Mouse (Mus musculus): ENCODE results near the gene Zfp759. TPM values are rescaled to one million over a fixed set of nuclear protein-coding genes. Genes with fewer than 3 reads are reported as not detected.
"Not testable (repeated sequence)": the region's sequence is repeated elsewhere in the genome, so short reads cannot be mapped to it uniquely, and the experiment has no call there.

The Zfp759 gene
- total and polyA plus RNA-seq, 2 experiments from 2014 or later, result 2.6 to 8.9 TPM

GRCm38 (mm10) chr13:67128038-67128721 is 6.7 kb downstream of the Zfp759 start:
- H3K27me3 ChIP-seq (ENCODE audit: insufficient read depth, low read length), result no peaks in the 10 kb centered on the region
- H3K9me3 ChIP-seq (ENCODE audit: low read length), result no peaks in the 10 kb centered on the region
- WGBS, result 1% methylated on average over 18 of the region's 18 CpGs
- no peaks in the 10 kb centered on the region for H3K36me3 ChIP-seq (ENCODE audit: insufficient read depth)
- peak; percentile 99 for ATAC-seq
- 0 out of 2 replicates have a peak, but pooled peaks cover 8% of the 10 kb centered on the region for H3K4me1 ChIP-seq (ENCODE audit: insufficient read depth)
- DNase-seq, result peak; percentile 92
- H3K27ac ChIP-seq (ENCODE audit: low read depth, low read length), result peak overlapping the region; percentile 67; the same call in 1 of the 2 replicates
- peak overlapping the region; percentile 88 for H3K4me2 ChIP-seq (ENCODE audit: low read depth)
- H3K4me3 ChIP-seq (ENCODE audit: low read depth, low read length), result peak overlapping the region; percentile 73
- H3K9ac ChIP-seq, result peak overlapping the region; percentile 83
- TF ChIP-seq CTCF (IDR thresholded peaks at IDR 0.05; ENCODE audit: low read depth), result peak; percentile 22

- not testable (repeated sequence) for DNase-seq
Measured at GRCm38 (mm10) chr13:67166122-67166521, 44.7 kb downstream of the Zfp759 start.

GRCm38 (mm10) chr13:67172991-67173722 is 51.7 kb downstream of the Zfp759 start, which contains the start of gene Rsl1:
Gene Rsl1, plus strand, starts transcription at chr13:67173182.
- H3K9me3 ChIP-seq (ENCODE audit: low read length); H3K27ac ChIP-seq (ENCODE audit: low read depth, low read length); H3K4me1 ChIP-seq (ENCODE audit: insufficient read depth); H3K36me3 ChIP-seq (ENCODE audit: insufficient read depth); H3K27me3 ChIP-seq (ENCODE audit: insufficient read depth, low read length): not testable (repeated sequence)
- DNase-seq (peak; percentile 76), ATAC-seq (peak; percentile 98)
- 3% methylated on average over 17 of the region's 17 CpGs for WGBS
- peak within 1 kb of the TSS; percentile 59 for H3K4me3 ChIP-seq (ENCODE audit: low read depth, low read length)
- H3K4me2 ChIP-seq (ENCODE audit: low read depth), result peak within 1 kb of the TSS; percentile 59
- peak within 1 kb of the TSS; percentile 58 for H3K9ac ChIP-seq

More at GRCm38 (mm10) chr13:67166122-67166521, 44.7 kb downstream of the Zfp759 start:
- H3K27ac ChIP-seq (ENCODE audit: low read depth, low read length); H3K27me3 ChIP-seq (ENCODE audit: insufficient read depth, low read length); H3K36me3 ChIP-seq (ENCODE audit: insufficient read depth); H3K4me3 ChIP-seq (ENCODE audit: low read depth, low read length); H3K4me1 ChIP-seq (ENCODE audit: insufficient read depth); H3K4me2 ChIP-seq (ENCODE audit: low read depth); H3K9me3 ChIP-seq (ENCODE audit: low read length); ATAC-seq; H3K9ac ChIP-seq: not testable (repeated sequence)
- WGBS, result 64% methylated on average over 4 of the region's 4 CpGs

- DNase-seq, result peak; percentile 14
- H3K9ac ChIP-seq, result peak overlapping the region; percentile 58
- peaks cover 5% of the 10 kb centered on the region; the same call in 1 of the 2 replicates for H3K36me3 ChIP-seq (ENCODE audit: insufficient read depth)
- ATAC-seq, result no peak
- H3K27ac ChIP-seq (ENCODE audit: low read depth, low read length), result no peak overlapping the region
- 19% methylated on average over 5 of the region's 5 CpGs for WGBS
- no peaks in the 10 kb centered on the region for H3K9me3 ChIP-seq (ENCODE audit: low read length)
- H3K27me3 ChIP-seq (ENCODE audit: insufficient read depth, low read length), result no peaks in the 10 kb centered on the region
- H3K4me2 ChIP-seq (ENCODE audit: low read depth), result peak overlapping the region; percentile 59
- H3K4me1 ChIP-seq (ENCODE audit: insufficient read depth), result 0 out of 2 replicates have a peak, but pooled peaks cover 4% of the 10 kb centered on the region
- peak overlapping the region; percentile 59 for H3K4me3 ChIP-seq (ENCODE audit: low read depth, low read length)
- no peak for TF ChIP-seq CTCF (IDR thresholded peaks at IDR 0.05; ENCODE audit: low read depth)
Measured at GRCm38 (mm10) chr13:67173723-67174055, 52.2 kb downstream of the Zfp759 start.

Other genes starting within 250 kb of the Zfp759 start
- 3.4 and 3.7 TPM in 2 replicates for gene Gm10767, start 216.7 kb upstream of the Zfp759 start, total RNA-seq (2014; rRNA removed)
- 2.6 and 2.9 TPM in 2 replicates for gene Gm10767, start 216.7 kb upstream of the Zfp759 start, polyA plus RNA-seq (2015; fragmentation: Nextera tagmentation; extraction: Ambion mirVana)
- 10.1 and 10.2 TPM in 2 replicates for gene Zfp712, start 60.5 kb upstream of the Zfp759 start, total RNA-seq (2014; rRNA removed)
- 1.8 and 3.2 TPM in 2 replicates for gene Zfp712, start 60.5 kb upstream of the Zfp759 start, polyA plus RNA-seq (2015; fragmentation: Nextera tagmentation; extraction: Ambion mirVana)
- 12.2 and 12.8 TPM in 2 replicates for gene Zfp708, start 23.7 kb upstream of the Zfp759 start, total RNA-seq (2014; rRNA removed)
- gene Zfp708, start 23.7 kb upstream of the Zfp759 start, polyA plus RNA-seq (2015; fragmentation: Nextera tagmentation; extraction: Ambion mirVana), result 5.8 and 6.6 TPM in 2 replicates
- gene Gm28557, start 13.1 kb upstream of the Zfp759 start, total RNA-seq (2014; rRNA removed), result 1.4 and 2.9 TPM in 2 replicates
- 0.92 and 1.4 TPM in 2 replicates for gene Gm28557, start 13.1 kb upstream of the Zfp759 start, polyA plus RNA-seq (2015; fragmentation: Nextera tagmentation; extraction: Ambion mirVana)
- not detected in 2 replicates for gene Rslcan18, start 5.4 kb upstream of the Zfp759 start, total RNA-seq (2014; rRNA removed)
- 0.08 TPM in 1 of 2 replicates, not detected in the other for gene Rslcan18, start 5.4 kb upstream of the Zfp759 start, polyA plus RNA-seq (2015; fragmentation: Nextera tagmentation; extraction: Ambion mirVana)
- gene Rsl1, start 51.5 kb downstream of the Zfp759 start, total RNA-seq (2014; rRNA removed), result 2.9 and 7.8 TPM in 2 replicates
- 2.9 and 3.3 TPM in 2 replicates for gene Rsl1, start 51.5 kb downstream of the Zfp759 start, polyA plus RNA-seq (2015; fragmentation: Nextera tagmentation; extraction: Ambion mirVana)
- gene Zfp455, start 72.8 kb downstream of the Zfp759 start, total RNA-seq (2014; rRNA removed), result 2.5 and 3.2 TPM in 2 replicates
- gene Zfp455, start 72.8 kb downstream of the Zfp759 start, polyA plus RNA-seq (2015; fragmentation: Nextera tagmentation; extraction: Ambion mirVana), result 0.67 and 1.2 TPM in 2 replicates
- gene Zfp458, start 156.8 kb downstream of the Zfp759 start, total RNA-seq (2014; rRNA removed), result 15.5 and 16.6 TPM in 2 replicates
- 2.9 and 3.1 TPM in 2 replicates for gene Zfp458, start 156.8 kb downstream of the Zfp759 start, polyA plus RNA-seq (2015; fragmentation: Nextera tagmentation; extraction: Ambion mirVana)
- 0.81 and 1.5 TPM in 2 replicates for gene Zfp457, start 184.8 kb downstream of the Zfp759 start, total RNA-seq (2014; rRNA removed)
- gene Zfp457, start 184.8 kb downstream of the Zfp759 start, polyA plus RNA-seq (2015; fragmentation: Nextera tagmentation; extraction: Ambion mirVana), result 0.31 and 0.41 TPM in 2 replicates
- gene Zfp595, start 210.9 kb downstream of the Zfp759 start, total RNA-seq (2014; rRNA removed), result 3.0 and 3.2 TPM in 2 replicates
- 0.50 and 0.54 TPM in 2 replicates for gene Zfp595, start 210.9 kb downstream of the Zfp759 start, polyA plus RNA-seq (2015; fragmentation: Nextera tagmentation; extraction: Ambion mirVana)
- not detected in 2 replicates for gene Gm28044, start 238.9 kb downstream of the Zfp759 start, total RNA-seq (2014; rRNA removed)
- gene Gm28044, start 238.9 kb downstream of the Zfp759 start, polyA plus RNA-seq (2015; fragmentation: Nextera tagmentation; extraction: Ambion mirVana), result not detected in 2 replicates
- gene Zfp953, start 238.9 kb downstream of the Zfp759 start, total RNA-seq (2014; rRNA removed), result 1.2 and 2.0 TPM in 2 replicates
- gene Zfp953, start 238.9 kb downstream of the Zfp759 start, polyA plus RNA-seq (2015; fragmentation: Nextera tagmentation; extraction: Ambion mirVana), result 0.19 and 0.39 TPM in 2 replicates